Mouse (Mus musculus): ENCODE measurements around the gene Col2a1. TPM values are rescaled to one million over a fixed set of nuclear protein-coding genes. Genes with fewer than 3 reads are reported as not detected.

The Col2a1 gene
- polyA plus RNA-seq, 1 experiment from 2014 or later: 0.36 TPM

DNA sequence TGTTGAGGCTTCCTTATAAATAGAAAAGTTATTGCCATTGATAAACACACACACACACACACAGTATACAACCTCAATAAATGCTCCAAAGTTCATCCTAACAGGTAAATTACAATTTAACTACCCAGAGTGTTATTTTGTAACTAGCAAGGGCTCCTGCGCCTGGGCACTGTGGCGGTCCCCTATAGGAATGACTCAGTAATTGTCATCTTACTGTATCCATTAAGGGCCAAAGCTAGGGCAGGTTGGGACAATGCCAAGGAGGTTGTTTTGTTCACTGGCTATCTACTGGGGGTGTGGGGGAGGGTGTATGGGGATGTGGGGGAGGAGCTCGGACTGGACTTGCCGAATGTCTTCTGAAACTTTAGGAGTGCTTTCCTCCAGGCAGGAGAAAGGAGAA, 77.5 kb downstream of the Col2a1 start:
- no peak for DNase-seq (ENCODE audit: low spot score)

Other genes starting within 250 kb of the Col2a1 start
- gene Rapgef3, start 236.7 kb downstream of the Col2a1 start, polyA plus RNA-seq (2015; fragmentation: Nextera tagmentation; extraction: Ambion mirVana): 61.7 and 72.6 TPM in 2 replicates
- gene Slc48a1, start 226.2 kb downstream of the Col2a1 start, polyA plus RNA-seq (2015; fragmentation: Nextera tagmentation; extraction: Ambion mirVana): 44.5 and 48.3 TPM in 2 replicates
- gene Hdac7, start 160.2 kb downstream of the Col2a1 start, polyA plus RNA-seq (2015; fragmentation: Nextera tagmentation; extraction: Ambion mirVana): 111 and 122 TPM in 2 replicates
- gene Vdr, start 94.1 kb downstream of the Col2a1 start, polyA plus RNA-seq (2015; fragmentation: Nextera tagmentation; extraction: Ambion mirVana): 2.2 and 2.5 TPM in 2 replicates
- gene Tmem106c, start 40.5 kb downstream of the Col2a1 start, polyA plus RNA-seq (2015; fragmentation: Nextera tagmentation; extraction: Ambion mirVana): 39.0 and 40.9 TPM in 2 replicates
- 13.7 and 16.2 TPM in 2 replicates for gene Pfkm, start 87.9 kb upstream of the Col2a1 start, polyA plus RNA-seq (2015; fragmentation: Nextera tagmentation; extraction: Ambion mirVana)
- gene Senp1, start 89.0 kb upstream of the Col2a1 start, polyA plus RNA-seq (2015; fragmentation: Nextera tagmentation; extraction: Ambion mirVana): 31.5 and 35.9 TPM in 2 replicates
- gene Asb8, start 160.9 kb upstream of the Col2a1 start, polyA plus RNA-seq (2015; fragmentation: Nextera tagmentation; extraction: Ambion mirVana): 43.2 and 43.6 TPM in 2 replicates
- gene Ccdc184, start 162.5 kb upstream of the Col2a1 start, polyA plus RNA-seq (2015; fragmentation: Nextera tagmentation; extraction: Ambion mirVana): 0.25 and 0.30 TPM in 2 replicates
- not detected in 2 replicates for gene Olfr288, start 190.8 kb upstream of the Col2a1 start, polyA plus RNA-seq (2015; fragmentation: Nextera tagmentation; extraction: Ambion mirVana)
- gene Gm44579, start 216.3 kb upstream of the Col2a1 start, polyA plus RNA-seq (2015; fragmentation: Nextera tagmentation; extraction: Ambion mirVana): not detected in 2 replicates
- gene Olfr287, start 216.4 kb upstream of the Col2a1 start, polyA plus RNA-seq (2015; fragmentation: Nextera tagmentation; extraction: Ambion mirVana): not detected in 2 replicates
- gene Olfr286, start 229.8 kb upstream of the Col2a1 start, polyA plus RNA-seq (2015; fragmentation: Nextera tagmentation; extraction: Ambion mirVana): not detected in 2 replicates

Measured in thymus, postnatal 0 days (tissue).